Mouse (Mus musculus) c-Kit-positive CD71-negative TER-119-negative erythroid progenitor cells, embryonic 14.5 days (primary cell): ENCODE results near the gene AW011738.

Source experiments
- DNase-seq: peaks from one replicate; pipeline ENCODE4 v3.0.0-alpha.2; 2013; ENCODE audit warnings: low read depth

Gene AW011738

DNA sequence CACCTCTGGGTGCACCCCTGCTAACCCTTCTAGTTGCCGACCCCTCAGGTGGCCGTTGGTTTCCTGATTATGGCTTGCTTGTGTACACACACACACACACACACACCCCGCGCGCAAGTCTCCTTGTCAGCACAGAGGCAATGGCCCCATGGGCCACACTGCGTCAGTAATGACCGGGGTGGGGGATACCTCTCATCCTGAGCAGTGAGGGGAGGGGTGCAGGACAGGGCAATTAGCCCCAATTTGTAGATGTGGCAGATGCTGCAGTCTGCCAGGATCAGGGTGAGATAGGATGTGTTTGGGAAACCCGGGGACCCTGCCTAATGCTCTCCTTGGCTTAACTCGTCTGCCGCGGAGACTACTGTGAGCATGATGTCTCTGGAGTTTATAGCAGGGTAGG, 46.5 kb downstream of the AW011738 start:
- DNase-seq = no peak

- no peak for DNase-seq
These were observed 48.0 kb downstream of the AW011738 start for GRCm38 (mm10) chr4:156251081-156251480.

GRCm38 (mm10) chr4:156252140-156252539, 49.0 kb downstream of the AW011738 start:
- DNase-seq = no peak

- DNase-seq = no peak
These were observed 49.5 kb downstream of the AW011738 start for GRCm38 (mm10) chr4:156252619-156253018.

GRCm38 (mm10) chr4:156253043-156253442, 49.9 kb downstream of the AW011738 start:
- DNase-seq = no peak

DNA sequence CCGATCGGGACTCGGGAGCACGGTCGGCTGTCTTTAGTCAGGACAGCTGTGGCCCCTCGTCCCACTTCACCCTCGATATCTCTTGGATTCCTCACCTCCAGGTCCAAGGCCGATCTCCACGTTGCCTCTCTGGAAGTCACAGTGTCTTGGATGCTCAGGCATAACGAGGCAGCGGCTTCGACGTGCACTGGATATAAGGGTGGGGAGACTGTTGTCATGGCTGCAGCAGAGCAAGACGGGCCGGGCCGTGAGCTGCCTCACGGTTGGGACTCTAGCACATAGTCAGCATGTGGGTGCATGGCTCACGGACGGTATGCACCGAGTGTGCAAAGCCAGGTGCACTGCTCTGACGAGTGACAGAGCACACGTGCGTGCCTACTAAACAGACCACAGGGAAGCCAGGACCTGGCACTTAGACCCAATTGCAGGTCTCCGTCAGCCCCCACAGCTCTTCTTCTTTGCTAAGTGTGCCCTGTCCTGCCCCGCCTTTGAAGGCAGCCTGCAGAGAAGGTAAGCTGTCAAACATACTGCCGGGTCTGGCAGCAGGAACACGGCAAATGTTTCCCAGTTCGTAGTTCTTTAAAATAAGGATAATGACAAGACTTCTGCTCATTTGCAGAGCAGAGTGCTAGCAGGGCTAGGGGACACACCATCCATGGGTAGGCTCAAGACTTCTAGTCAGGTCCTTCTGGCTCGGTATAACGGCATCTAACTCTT, 51.4 kb downstream of the AW011738 start:
- no peak for DNase-seq
